In genomic region chr14:33000112-33000979, GRCm38 (mm10) we compare ENCODE assay signal across 13 mouse cellular contexts. TPM values are rescaled to one million over a fixed set of nuclear protein-coding genes. Genes with fewer than 3 reads are reported as not detected.
DNase-seq lines count a peak whose midpoint lies in the region; ATAC-seq and TF ChIP-seq lines count a peak whose summit lies in the region.
"Had no signal": no experiment of that assay in that cellular context is flagged by ENCODE, and none has a peak within 500 bp of the region (broad histone marks: within the 10 kb centered on the region; RNA-seq: fewer than 3 reads in every experiment).

No protein-coding gene starts in this region.

- no peak for ATAC-seq in forebrain, embryonic 12.5 days (ENCODE audit: low FRiP score)
- peak; percentile 62 for ATAC-seq in forebrain, embryonic 14.5 days
- peak; percentile 72 for ATAC-seq in hindbrain, embryonic 16.5 days
- 0 out of 2 replicates have a peak, but pooled peaks have one; percentile 44 for ATAC-seq in midbrain, postnatal 0 days (ENCODE audit: low FRiP score)
- no peak for ATAC-seq in stomach, postnatal 0 days (ENCODE audit: low FRiP score, low TSS enrichment)
- ATAC-seq: activated CD4-positive, CD25-positive, alpha-beta regulatory T cell, adult 4 months had no signal

- H3K9ac ChIP-seq in forebrain, embryonic 12.5 days, result no peak overlapping the region
- H3K9ac ChIP-seq in forebrain, embryonic 14.5 days (ENCODE audit: low read length), result no peak overlapping the region
- H3K9ac ChIP-seq in hindbrain, embryonic 16.5 days (ENCODE audit: low read depth, low read length), result 0 out of 2 replicates have a peak overlapping the region, but pooled peaks have one; percentile 15
- H3K9ac ChIP-seq in midbrain, postnatal 0 days (replicated peaks; ENCODE audit: low read length, poor library complexity, severe bottlenecking), result no peak overlapping the region
- H3K9ac ChIP-seq in stomach, postnatal 0 days (ENCODE audit: low read length), result no peak overlapping the region
- H3K9ac ChIP-seq: heart, embryonic 15.5 days had no signal

- TF ChIP-seq CTCF in midbrain, postnatal 0 days (IDR thresholded peaks at IDR 0.05), result peak; percentile 13; the same call in 1 of the 2 replicates
- no peak for TF ChIP-seq CTCF in stomach, postnatal 0 days (IDR thresholded peaks at IDR 0.05; ENCODE audit: low read depth)

- no peak for DNase-seq in forebrain, embryonic 10.5 days (ENCODE audit: extremely low spot score, low spot score)
- DNase-seq in forebrain, embryonic 14.5 days (ENCODE audit: low spot score), result peak; percentile 33
- peak; percentile 58 for DNase-seq in midbrain, postnatal 0 days (ENCODE audit: low spot score)
- DNase-seq in stomach, postnatal 0 days (ENCODE audit: low spot score), result no peak
- no peak for DNase-seq in right cerebral cortex, postnatal 4 days
- DNase-seq in layer of hippocampus, adult 8-10 months (ENCODE audit: low spot score in 2 of 2), result no peak
- DNase-seq: gastrocnemius, postnatal 36 days; lung, postnatal 14 days; thymus, postnatal 4 days had no signal

- peak overlapping the region; percentile 75 for H3K27ac ChIP-seq in forebrain, embryonic 10.5 days
- H3K27ac ChIP-seq in forebrain, embryonic 12.5 days, result no peak overlapping the region
- H3K27ac ChIP-seq in forebrain, embryonic 14.5 days (ENCODE audit: low read depth, low read length), result no peak overlapping the region
- 0 out of 2 replicates have a peak overlapping the region, but pooled peaks have one; percentile 19 for H3K27ac ChIP-seq in hindbrain, embryonic 16.5 days (ENCODE audit: low read depth, low read length)
- H3K27ac ChIP-seq in midbrain, postnatal 0 days (ENCODE audit: low read depth, low read length), result no peak overlapping the region
- no peak overlapping the region for H3K27ac ChIP-seq in stomach, postnatal 0 days (replicated peaks)
- H3K27ac ChIP-seq: heart, embryonic 15.5 days had no signal

- H3K4me3 ChIP-seq in forebrain, embryonic 10.5 days, result no peak overlapping the region
- H3K4me3 ChIP-seq in forebrain, embryonic 12.5 days (replicated peaks), result no peak overlapping the region
- no peak overlapping the region for H3K4me3 ChIP-seq in forebrain, embryonic 14.5 days (ENCODE audit: low read depth, low read length)
- H3K4me3 ChIP-seq in hindbrain, embryonic 16.5 days (ENCODE audit: low read length), result no peak overlapping the region
- no peak overlapping the region for H3K4me3 ChIP-seq in midbrain, postnatal 0 days (ENCODE audit: low read depth, low read length)
- H3K4me3 ChIP-seq in stomach, postnatal 0 days (ENCODE audit: low read depth, low read length), result no peak overlapping the region
- H3K4me3 ChIP-seq: heart, embryonic 15.5 days had no signal

- TF ChIP-seq EP300 in stomach, postnatal 0 days (optimal IDR thresholded peaks at IDR 0.05), result no peak

- WGBS in forebrain, embryonic 10.5 days, result 22% methylated on average over 8 of the region's 8 CpGs
- 17% methylated on average over 8 of the region's 8 CpGs for WGBS in forebrain, embryonic 12.5 days
- WGBS in forebrain, embryonic 14.5 days, result 18% methylated on average over 8 of the region's 8 CpGs
- WGBS in hindbrain, embryonic 16.5 days, result 26% methylated on average over 8 of the region's 8 CpGs
- WGBS in midbrain, postnatal 0 days, result 25% methylated on average over 8 of the region's 8 CpGs
- WGBS in stomach, postnatal 0 days, result 52% methylated on average over 8 of the region's 8 CpGs

- peaks cover 21% of the 10 kb centered on the region for H3K4me1 ChIP-seq in forebrain, embryonic 10.5 days
- H3K4me1 ChIP-seq in forebrain, embryonic 12.5 days, result peaks cover 26% of the 10 kb centered on the region
- H3K4me1 ChIP-seq in forebrain, embryonic 14.5 days (ENCODE audit: control insufficient read depth, insufficient read depth, low read length), result peaks cover 12% of the 10 kb centered on the region
- peaks cover 13% of the 10 kb centered on the region for H3K4me1 ChIP-seq in hindbrain, embryonic 16.5 days (ENCODE audit: control insufficient read depth, insufficient read depth, low read depth, low read length)
- H3K4me1 ChIP-seq in midbrain, postnatal 0 days (ENCODE audit: insufficient read depth, low read length), result 0 out of 2 replicates have a peak, but pooled peaks cover 3% of the 10 kb centered on the region
- peaks cover 2% of the 10 kb centered on the region; the same call in 1 of the 2 replicates for H3K4me1 ChIP-seq in stomach, postnatal 0 days (replicated peaks; ENCODE audit: control insufficient read depth, insufficient read depth)

- no peaks in the 10 kb centered on the region for H3K36me3 ChIP-seq in forebrain, embryonic 10.5 days (replicated peaks)
- no peaks in the 10 kb centered on the region for H3K36me3 ChIP-seq in forebrain, embryonic 12.5 days (replicated peaks)
- no peaks in the 10 kb centered on the region for H3K36me3 ChIP-seq in forebrain, embryonic 14.5 days (ENCODE audit: control insufficient read depth, insufficient read depth, low read length)
- H3K36me3 ChIP-seq in hindbrain, embryonic 16.5 days (ENCODE audit: control insufficient read depth, insufficient read depth, low read length), result no peaks in the 10 kb centered on the region
- H3K36me3 ChIP-seq in midbrain, postnatal 0 days (ENCODE audit: insufficient read depth, low read length), result no peaks in the 10 kb centered on the region
- H3K36me3 ChIP-seq in stomach, postnatal 0 days (ENCODE audit: control insufficient read depth, insufficient read depth, low read length), result no peaks in the 10 kb centered on the region
- H3K36me3 ChIP-seq: heart, embryonic 15.5 days had no signal

- no peak overlapping the region for H3K4me2 ChIP-seq in forebrain, embryonic 12.5 days
- no peak overlapping the region for H3K4me2 ChIP-seq in forebrain, embryonic 14.5 days (ENCODE audit: low read length)
- no peak overlapping the region; the same call in 1 of the 2 replicates for H3K4me2 ChIP-seq in hindbrain, embryonic 16.5 days (ENCODE audit: low read length)
- no peak overlapping the region for H3K4me2 ChIP-seq in midbrain, postnatal 0 days (ENCODE audit: low read depth, low read length, poor library complexity, severe bottlenecking)
- no peak overlapping the region for H3K4me2 ChIP-seq in stomach, postnatal 0 days (replicated peaks; ENCODE audit: low read depth)
- H3K4me2 ChIP-seq: heart, embryonic 15.5 days had no signal

- H3K9me3 ChIP-seq in forebrain, embryonic 10.5 days, result peaks cover 5% of the 10 kb centered on the region; the same call in 1 of the 2 replicates
- no peaks in the 10 kb centered on the region; the same call in 1 of the 2 replicates for H3K9me3 ChIP-seq in forebrain, embryonic 12.5 days
- H3K9me3 ChIP-seq in forebrain, embryonic 14.5 days (replicated peaks; ENCODE audit: control insufficient read depth, low read length), result no peaks in the 10 kb centered on the region
- H3K9me3 ChIP-seq in hindbrain, embryonic 16.5 days (ENCODE audit: control insufficient read depth, low read length), result no peaks in the 10 kb centered on the region
- H3K9me3 ChIP-seq in midbrain, postnatal 0 days (ENCODE audit: low read length), result no peaks in the 10 kb centered on the region
- no peaks in the 10 kb centered on the region for H3K9me3 ChIP-seq in stomach, postnatal 0 days (ENCODE audit: control insufficient read depth, low read length)
- H3K9me3 ChIP-seq: heart, embryonic 15.5 days had no signal

- H3K27me3 ChIP-seq in forebrain, embryonic 10.5 days (ENCODE audit: poor library complexity, severe bottlenecking), result no peaks in the 10 kb centered on the region
- H3K27me3 ChIP-seq in forebrain, embryonic 12.5 days, result no peaks in the 10 kb centered on the region
- H3K27me3 ChIP-seq in forebrain, embryonic 14.5 days (replicated peaks; ENCODE audit: control insufficient read depth, insufficient read depth, low read length), result no peaks in the 10 kb centered on the region
- H3K27me3 ChIP-seq in hindbrain, embryonic 16.5 days (replicated peaks; ENCODE audit: control insufficient read depth, insufficient read depth, low read length), result no peaks in the 10 kb centered on the region
- no peaks in the 10 kb centered on the region for H3K27me3 ChIP-seq in midbrain, postnatal 0 days (ENCODE audit: insufficient read depth, low read length)
- no peaks in the 10 kb centered on the region for H3K27me3 ChIP-seq in stomach, postnatal 0 days (ENCODE audit: control insufficient read depth, insufficient read depth, low read length)
- H3K27me3 ChIP-seq: heart, embryonic 15.5 days had no signal

RNA-seq across cellular contexts. Expression of gene Lrrc18, which starts 9.2 kb away (rescaled TPM):
- 0.32 and 0.50 TPM in 2 replicates for polyA plus RNA-seq in forebrain, embryonic 10.5 days (2016; fragmentation: Nextera tagmentation; extraction: Ambion mirVana)
- polyA plus RNA-seq in forebrain, embryonic 12.5 days (2016; fragmentation: Nextera tagmentation; extraction: Ambion mirVana), result 0.29 and 0.33 TPM in 2 replicates
- 0.35 and 0.36 TPM in 2 replicates for polyA plus RNA-seq in forebrain, embryonic 14.5 days (2014; fragmentation: Nextera tagmentation; extraction: Ambion mirVana)
- polyA plus RNA-seq in hindbrain, embryonic 16.5 days (2015; fragmentation: Nextera tagmentation; extraction: Ambion mirVana), result 0.36 and 0.40 TPM in 2 replicates
- 2.0 and 2.2 TPM in 2 replicates for total RNA-seq in midbrain, postnatal 0 days (2014; rRNA removed)
- 0.63 and 0.70 TPM in 2 replicates for polyA plus RNA-seq in midbrain, postnatal 0 days (2015; fragmentation: Nextera tagmentation; extraction: Ambion mirVana)
- polyA plus RNA-seq in stomach, postnatal 0 days (2015; fragmentation: Nextera tagmentation; extraction: Ambion mirVana), result 0.15 and 0.17 TPM in 2 replicates
- total RNA-seq in layer of hippocampus, adult 8-10 months (2022), result under 1 TPM; 0.20 to 0.76 (median 0.40) TPM
- total RNA-seq: gastrocnemius, postnatal 36 days had no signal

Comparison
In these comparisons a context has a peak if more than half of its experiments do, and no peak if none do; other contexts are left out.
1. DNase-seq: peak in forebrain, embryonic 14.5 days (single experiment) and midbrain, postnatal 0 days (single experiment); none in forebrain, embryonic 10.5 days (single experiment), stomach, postnatal 0 days (single experiment), right cerebral cortex, postnatal 4 days (single experiment) and layer of hippocampus, adult 8-10 months (0 of 2).
2. H3K27ac ChIP-seq: peak in forebrain, embryonic 10.5 days (single experiment) and hindbrain, embryonic 16.5 days (single experiment); none in forebrain, embryonic 12.5 days (single experiment), forebrain, embryonic 14.5 days (single experiment), midbrain, postnatal 0 days (single experiment) and stomach, postnatal 0 days (single experiment).
3. ATAC-seq: peak in forebrain, embryonic 14.5 days (single experiment), hindbrain, embryonic 16.5 days (single experiment) and midbrain, postnatal 0 days (single experiment); none in forebrain, embryonic 12.5 days (single experiment) and stomach, postnatal 0 days (single experiment).